Mouse (Mus musculus) MEL (cell line): ENCODE measurements around the gene Ric8b. TPM values are rescaled to one million over a fixed set of nuclear protein-coding genes. Genes with fewer than 3 reads are reported as not detected.

ENCODE experiments used
- DNase-seq: peaks from one replicate; pipeline ENCODE4 v3.0.0; 2011; ENCODE audit warnings: low read depth, low spot score
- H3K27ac ChIP-seq: 2 replicates; pipeline ENCODE4 v1.5.1; 2012; ENCODE audit warnings: low read depth, mild to moderate bottlenecking, control low read depth, low read length, moderate library complexity; ENCODE audit not compliant: control insufficient read depth
- H3K27me3 ChIP-seq, 2 experiments: fragments of 150-350 bp in 1 of 2; sonication (generic) in 1 of 2; 2 replicates each; pipeline ENCODE4 v1.6.1; 2012; ENCODE audit warnings: low read length in 2 of 2, mild to moderate bottlenecking in 2 of 2, improper control_type of control experiment in 1 of 2, moderate library complexity in 1 of 2; ENCODE audit not compliant: insufficient read depth in 2 of 2, control insufficient read depth in 1 of 2
- H3K36me3 ChIP-seq, 2 experiments: 2 replicates each; pipeline ENCODE4 v1.6.1; 2012 to 2014; ENCODE audit warnings: low read length in 2 of 2, improper control_type of control experiment in 1 of 2, inconsistent platforms in 1 of 2, mild to moderate bottlenecking in 1 of 2; ENCODE audit not compliant: insufficient read depth in 2 of 2, control insufficient read depth in 1 of 2
- H3K4me1 ChIP-seq, 2 experiments: fragments of 150-350 bp in 1 of 2; sonication (generic) in 1 of 2; 2 replicates each; pipeline ENCODE4 v1.6.1; 2012; ENCODE audit warnings: low read length in 2 of 2, improper control_type of control experiment in 1 of 2, mild to moderate bottlenecking in 1 of 2; ENCODE audit not compliant: insufficient read depth in 2 of 2, control insufficient read depth in 1 of 2
- H3K4me3 ChIP-seq, 2 experiments: fragments of 150-350 bp in 1 of 2; sonication (generic) in 1 of 2; 2 replicates each; pipeline ENCODE4 v1.5.1; 2012; ENCODE audit warnings: low read depth in 2 of 2, low read length in 2 of 2, mild to moderate bottlenecking in 2 of 2, moderate library complexity in 2 of 2, control low read depth in 1 of 2, improper control_type of control experiment in 1 of 2; ENCODE audit not compliant: control insufficient read depth in 1 of 2, insufficient read depth in 1 of 2
- H3K79me2 ChIP-seq: 2 replicates; pipeline ENCODE4 v1.6.1; 2012; ENCODE audit warnings: mild to moderate bottlenecking, low read length, moderate library complexity; ENCODE audit not compliant: control insufficient read depth, poor library complexity, insufficient read depth
- H3K9ac ChIP-seq: 2 replicates; pipeline ENCODE4 v1.6.1; 2012; ENCODE audit warnings: low read depth, mild to moderate bottlenecking, control low read depth, low read length, moderate library complexity; ENCODE audit not compliant: control insufficient read depth, poor library complexity, severe bottlenecking
- H3K9me3 ChIP-seq: fragments of 150-350 bp; sonication (generic); replicated peaks from 2 replicates; pipeline ENCODE4 v1.6.1; 2012; ENCODE audit warnings: mild to moderate bottlenecking, low read length, improper control_type of control experiment, moderate library complexity; ENCODE audit not compliant: insufficient read depth
- CHD1 ChIP-seq: IDR thresholded peaks from 2 replicates; pipeline ENCODE4 v1.6.1; 2012; ENCODE audit warnings: low read depth, mild to moderate bottlenecking, inconsistent platforms, low read length, improper control_type of control experiment
- CTCF ChIP-seq, 3 experiments: IDR thresholded peaks in 2 of 3; conservative IDR thresholded peaks in 1 of 3; 2 replicates each; pipeline ENCODE4 v1.5.1; 2011 to 2012; ENCODE audit warnings: low read length in 3 of 3, low read depth in 2 of 3, mild to moderate bottlenecking in 2 of 3, improper control_type of control experiment in 1 of 3, inconsistent platforms in 1 of 3, mixed read lengths in 1 of 3, moderate library complexity in 1 of 3; ENCODE audit not compliant: control insufficient read depth in 1 of 3, insufficient read depth in 1 of 3, poor library complexity in 1 of 3, severe bottlenecking in 1 of 3
- ELF1 ChIP-seq: IDR thresholded peaks from 2 replicates; pipeline ENCODE4 v1.6.1; 2014; ENCODE audit warnings: low read depth, mild to moderate bottlenecking, inconsistent platforms, low read length, improper control_type of control experiment, moderate library complexity
- EP300 ChIP-seq, 2 experiments: IDR thresholded peaks; 2 replicates each; pipeline ENCODE4 v1.6.1; 2011; ENCODE audit warnings: improper control_type of control experiment in 2 of 2, low read length in 2 of 2, low read depth in 1 of 2, mild to moderate bottlenecking in 1 of 2
- ETS1 ChIP-seq: IDR thresholded peaks from 2 replicates; pipeline ENCODE4 v1.6.1; 2012; ENCODE audit warnings: low read depth, mild to moderate bottlenecking, inconsistent platforms, low read length, improper control_type of control experiment, moderate library complexity
- GABPA ChIP-seq: IDR thresholded peaks from 2 replicates; pipeline ENCODE4 v1.6.1; 2012; ENCODE audit warnings: low read depth, mild to moderate bottlenecking, inconsistent platforms, low read length, improper control_type of control experiment, moderate library complexity
- GATA1 ChIP-seq: IDR thresholded peaks from 2 replicates; pipeline ENCODE4 v1.6.1; 2011; ENCODE audit warnings: low read depth, low read length, improper control_type of control experiment
- JUND ChIP-seq: IDR thresholded peaks from 2 replicates; pipeline ENCODE4 v1.6.1; 2011; ENCODE audit warnings: low read depth, mild to moderate bottlenecking, improper control_type of control experiment, low read length
- KAT2A ChIP-seq: conservative IDR thresholded peaks from 2 replicates; pipeline ENCODE4 v1.6.1; 2012; ENCODE audit warnings: low read depth, low read length, improper control_type of control experiment, inconsistent platforms
- MAFK ChIP-seq: IDR thresholded peaks from 2 replicates; pipeline ENCODE4 v1.6.1; 2011; ENCODE audit warnings: low read depth, mild to moderate bottlenecking, low read length, improper control_type of control experiment, borderline replicate concordance
- MAX ChIP-seq: IDR thresholded peaks from 2 replicates; pipeline ENCODE4 v1.6.1; 2011; ENCODE audit warnings: low read length, improper control_type of control experiment
- MEF2A ChIP-seq: IDR thresholded peaks from 2 replicates; pipeline ENCODE4 v1.6.1; 2014; ENCODE audit warnings: low read depth, mild to moderate bottlenecking, inconsistent platforms, low read length, improper control_type of control experiment; ENCODE audit not compliant: poor library complexity, insufficient replicate concordance, severe bottlenecking; ENCODE audit errors: extremely low read depth
- MXI1 ChIP-seq: IDR thresholded peaks from 2 replicates; pipeline ENCODE4 v1.6.1; 2011; ENCODE audit warnings: mild to moderate bottlenecking, low read depth, low read length, improper control_type of control experiment
- MYB ChIP-seq: IDR thresholded peaks from 2 replicates; pipeline ENCODE4 v1.6.1; 2011; ENCODE audit warnings: mild to moderate bottlenecking, low read depth, low read length, improper control_type of control experiment
- MYC ChIP-seq: IDR thresholded peaks from 2 replicates; pipeline ENCODE4 v1.6.1; 2011; ENCODE audit warnings: low read depth, mild to moderate bottlenecking, low read length, improper control_type of control experiment, moderate library complexity
- NRF1 ChIP-seq: IDR thresholded peaks from 2 replicates; pipeline ENCODE4 v1.6.1; 2014; ENCODE audit warnings: low read depth, mild to moderate bottlenecking, inconsistent platforms, low read length, improper control_type of control experiment, moderate library complexity; ENCODE audit not compliant: poor library complexity, insufficient read depth, severe bottlenecking
- POLR2AphosphoS2 ChIP-seq: IDR thresholded peaks from 2 replicates; pipeline ENCODE4 v1.6.1; 2011; ENCODE audit warnings: low read length, improper control_type of control experiment
- TAL1 ChIP-seq: IDR thresholded peaks from 2 replicates; pipeline ENCODE4 v1.6.1; 2012; ENCODE audit warnings: mild to moderate bottlenecking, inconsistent platforms, low read length, moderate library complexity, mixed read lengths
- TCF12 ChIP-seq: IDR thresholded peaks from 2 replicates; pipeline ENCODE4 v1.6.1; 2014; ENCODE audit warnings: low read depth, mild to moderate bottlenecking, inconsistent platforms, low read length, improper control_type of control experiment, moderate library complexity
- USF1 ChIP-seq: IDR thresholded peaks from 2 replicates; pipeline ENCODE4 v1.6.1; 2014; ENCODE audit warnings: low read depth, mild to moderate bottlenecking, inconsistent platforms, low read length, improper control_type of control experiment, moderate library complexity
- ZC3H11A ChIP-seq: IDR thresholded peaks from 2 replicates; pipeline ENCODE4 v1.6.1; 2012; ENCODE audit warnings: low read depth, mild to moderate bottlenecking, inconsistent platforms, low read length, improper control_type of control experiment
- ZKSCAN1 ChIP-seq: IDR thresholded peaks from 2 replicates; pipeline ENCODE4 v1.6.1; 2012; ENCODE audit warnings: low read depth, mild to moderate bottlenecking, inconsistent platforms, low read length, improper control_type of control experiment, moderate library complexity
- ZMIZ1 ChIP-seq: IDR thresholded peaks from 2 replicates; pipeline ENCODE4 v1.6.1; 2012; ENCODE audit warnings: low read depth, mild to moderate bottlenecking, inconsistent platforms, low read length, improper control_type of control experiment, moderate library complexity
- ZNF384 ChIP-seq: IDR thresholded peaks from 2 replicates; pipeline ENCODE4 v1.6.1; 2012; ENCODE audit warnings: low read depth, mild to moderate bottlenecking, inconsistent platforms, low read length, improper control_type of control experiment
- polyA plus RNA-seq, 2 experiments: library from polyadenylated mRNA; stranded (reverse) in 1 of 2; unstranded in 1 of 2; fragments of >175 nt in 1 of 2; fragments of >200 nt in 1 of 2; gene quantifications; 2 replicates each; pipeline versions ENCODE4 v1.2.1 to v1.2.4; 2012; ENCODE audit warnings: low replicate concordance in 2 of 2, low read depth in 1 of 2; ENCODE audit not compliant: insufficient read length in 2 of 2, insufficient read depth in 1 of 2, missing spikeins in 1 of 2
- total RNA-seq: library from RNA; depleted of rRNA; stranded (reverse); fragments of 300-350 nt; gene quantifications from 2 replicates; pipeline ENCODE4 v1.2.3, GENCODE M21; 2012

Ric8b gene
- total and polyA plus RNA-seq, 3 experiments: 6.3 to 8.6 TPM; not detected in 1

GRCm38 (mm10) chr10:85007861-85008840 is 90.7 kb downstream of the Ric8b start:
- Histone ChIP-seq H3K9me3 (no peaks in the 10 kb centered on the region), H3K27ac (no peak overlapping the region; the same call in 1 of the 2 replicates), H3K4me3 (no peak overlapping the region), H3K36me3 (peaks cover 2 to 39% of the 10 kb centered on the region in 2 experiments), H3K79me2 (no peaks in the 10 kb centered on the region), H3K9ac (no peak overlapping the region), H3K4me1 (peaks cover 23 to 26% of the 10 kb centered on the region in 2 experiments), H3K27me3 (no peaks in the 10 kb centered on the region)
- no peak for DNase-seq
- TF ChIP-seq ETS1 (no peak), MYB (no peak), MYC (no peak), ZKSCAN1 (no peak), JUND (no peak)

DNA sequence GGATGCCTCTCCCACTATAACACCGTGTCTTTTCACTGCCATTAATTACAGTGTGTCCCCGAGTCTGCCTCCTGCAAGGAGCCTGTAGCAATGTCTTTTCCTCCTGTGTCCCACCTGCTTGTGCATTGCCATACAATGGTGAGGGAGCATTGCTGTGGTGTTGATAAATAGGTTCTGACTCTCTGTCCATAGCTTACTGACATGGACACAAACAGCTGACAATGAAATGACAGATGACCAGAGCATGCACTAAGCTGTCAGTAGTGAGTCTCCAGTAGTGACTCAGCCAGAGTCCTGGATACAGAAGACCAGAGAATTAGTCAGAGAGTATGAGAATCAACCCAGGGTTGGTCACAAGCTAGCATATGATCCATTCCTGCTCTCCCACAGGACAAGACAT is 93.7 kb downstream of the Ric8b start:
- no peak overlapping the region for H3K27ac ChIP-seq
- no peak overlapping the region for H3K9ac ChIP-seq
- no peak for TF ChIP-seq MEF2A
- TF ChIP-seq CTCF (IDR thresholded peaks at IDR 0.05 in 2 of 3, conservative IDR thresholded peaks at IDR 0.05 in 1 of 3; ENCODE audit: control insufficient read depth in 1 of 3, insufficient read depth in 1 of 3, low read depth in 2 of 3, low read length in 3 of 3, poor library complexity in 1 of 3, severe bottlenecking in 1 of 3): no peak
- no peak for TF ChIP-seq MAX
- no peak for TF ChIP-seq NRF1
- TF ChIP-seq TCF12: no peak
- TF ChIP-seq KAT2A: no peak
- no peak for TF ChIP-seq MAFK
- no peak for TF ChIP-seq TAL1
- TF ChIP-seq GATA1: no peak
- TF ChIP-seq ELF1: no peak
- no peak for TF ChIP-seq MXI1
- no peak for TF ChIP-seq GABPA
- TF ChIP-seq CHD1: no peak
- no peak for TF ChIP-seq USF1
- no peak for TF ChIP-seq ZC3H11A
- TF ChIP-seq POLR2AphosphoS2: no peak
- no peak for TF ChIP-seq ZMIZ1
- TF ChIP-seq EP300 (IDR thresholded peaks at IDR 0.05; ENCODE audit: low read depth in 1 of 2, low read length in 2 of 2): no peak
- no peak for TF ChIP-seq ZNF384
- TF ChIP-seq JUND: no peak
- H3K4me3 ChIP-seq: no peak overlapping the region
- no peak for DNase-seq
- H3K36me3 ChIP-seq: peaks cover 2 to 33% of the 10 kb centered on the region in 2 experiments
- H3K27me3 ChIP-seq: no peaks in the 10 kb centered on the region
- no peaks in the 10 kb centered on the region for H3K79me2 ChIP-seq
- peaks cover 23% of the 10 kb centered on the region in 2 experiments for H3K4me1 ChIP-seq
- no peaks in the 10 kb centered on the region for H3K9me3 ChIP-seq
